Mouse (Mus musculus) ES-E14 (cell line): ENCODE data around the gene Canx. TPM values are rescaled to one million over a fixed set of nuclear protein-coding genes. Genes with fewer than 3 reads are reported as not detected.

ENCODE experiments used
- DNase-seq: peaks from one replicate; pipeline ENCODE4 v3.0.0-alpha.2; 2013; ENCODE audit warnings: low read depth, low spot score
- H3K27ac ChIP-seq: 2 replicates; pipeline ENCODE4 v1.5.1; 2012; ENCODE audit warnings: low read depth, mild to moderate bottlenecking, low read length, moderate library complexity, mixed read lengths; ENCODE audit not compliant: poor library complexity, insufficient read depth, severe bottlenecking
- H3K36me3 ChIP-seq: 2 replicates; pipeline ENCODE4 v1.6.1; 2012; ENCODE audit warnings: mild to moderate bottlenecking, low read length, moderate library complexity, mixed read lengths; ENCODE audit not compliant: control insufficient read depth, poor library complexity, insufficient read depth, severe bottlenecking
- H3K4me1 ChIP-seq, 2 experiments: fragments of 150-350 bp in 1 of 2; sonication (generic) in 1 of 2; 2 replicates each; pipeline ENCODE4 v1.6.1; 2012; ENCODE audit warnings: low read length in 2 of 2, mild to moderate bottlenecking in 1 of 2, mixed read lengths in 1 of 2; ENCODE audit not compliant: control insufficient read depth in 2 of 2, insufficient read depth in 2 of 2, poor library complexity in 1 of 2
- H3K4me3 ChIP-seq, 2 experiments: fragments of 150-350 bp in 1 of 2; sonication (generic) in 1 of 2; 2 replicates each; pipeline ENCODE4 v1.5.1; 2012; ENCODE audit warnings: low read length in 2 of 2, low read depth in 1 of 2, mild to moderate bottlenecking in 1 of 2, mixed read lengths in 1 of 2; ENCODE audit not compliant: insufficient read depth in 1 of 2, poor library complexity in 1 of 2, severe bottlenecking in 1 of 2
- H3K9ac ChIP-seq: 2 replicates; pipeline ENCODE4 v1.6.1; 2012; ENCODE audit warnings: low read depth, mild to moderate bottlenecking, low read length, mixed read lengths; ENCODE audit not compliant: poor library complexity, insufficient read depth, severe bottlenecking
- H3K9me3 ChIP-seq: fragments of 150-350 bp; sonication (generic); 2 replicates; pipeline ENCODE4 v1.6.1; 2012; ENCODE audit warnings: low read depth, mild to moderate bottlenecking, low read length; ENCODE audit not compliant: control insufficient read depth, insufficient read depth
- CHD2 ChIP-seq: IDR thresholded peaks from 2 replicates; pipeline ENCODE4 v1.6.1; 2014; ENCODE audit warnings: mild to moderate bottlenecking, low read depth, low read length, inconsistent platforms
- HCFC1 ChIP-seq: IDR thresholded peaks from 2 replicates; pipeline ENCODE4 v1.6.1; 2012; ENCODE audit warnings: low read length, inconsistent platforms, borderline replicate concordance; ENCODE audit not compliant: insufficient read depth
- MAFK ChIP-seq: IDR thresholded peaks from 2 replicates; pipeline ENCODE4 v1.6.1; 2014; ENCODE audit warnings: mild to moderate bottlenecking, low read depth, low read length, inconsistent platforms; ENCODE audit not compliant: insufficient read depth
- ZC3H11A ChIP-seq: IDR thresholded peaks from 2 replicates; pipeline ENCODE4 v1.6.1; 2012; ENCODE audit warnings: low read depth, mild to moderate bottlenecking, inconsistent platforms, low read length, borderline replicate concordance
- ZNF384 ChIP-seq: IDR thresholded peaks from 2 replicates; pipeline ENCODE4 v1.6.1; 2012; ENCODE audit warnings: low read depth, low read length, inconsistent platforms
- in situ Hi-C, 2 experiments: fragments of 600-800 bp; cut with MboI; formaldehyde crosslinking; loops; one replicate each; pipeline ENCODE4 v1.15.1; 2025; ENCODE audit warnings: low sequenced_read_pairs in 2 of 2, inconsistent platforms in 1 of 2; ENCODE audit not compliant: unreplicated experiment in 2 of 2
- total RNA-seq: library from RNA; depleted of rRNA; stranded (reverse); fragments of 300-350 nt; gene quantifications from 2 replicates; pipeline ENCODE4 v1.2.3, GENCODE M21; 2012

Gene Canx
- total RNA-seq, 1 experiment, result 970 TPM

GRCm38 (mm10) chr11:50269163-50269562 lies 56.3 kb downstream of the Canx start:
- no peak overlapping the region for H3K9ac ChIP-seq
- peaks cover 0 to 8% of the 10 kb centered on the region in 2 experiments; a peak in 2 of 4 replicates for H3K4me1 ChIP-seq
- no peak overlapping the region for H3K4me3 ChIP-seq
- in situ Hi-C loops, result no loop called here
- H3K36me3 ChIP-seq, result peaks cover 17% of the 10 kb centered on the region; the same call in 1 of the 2 replicates
- no peak for TF ChIP-seq CHD2
- no peak for TF ChIP-seq ZC3H11A
- TF ChIP-seq HCFC1, result no peak
- no peak for TF ChIP-seq ZNF384
- no peak for TF ChIP-seq MAFK
- no peak for DNase-seq
- H3K9me3 ChIP-seq, result no peaks in the 10 kb centered on the region
- no peak overlapping the region for H3K27ac ChIP-seq

DNA sequence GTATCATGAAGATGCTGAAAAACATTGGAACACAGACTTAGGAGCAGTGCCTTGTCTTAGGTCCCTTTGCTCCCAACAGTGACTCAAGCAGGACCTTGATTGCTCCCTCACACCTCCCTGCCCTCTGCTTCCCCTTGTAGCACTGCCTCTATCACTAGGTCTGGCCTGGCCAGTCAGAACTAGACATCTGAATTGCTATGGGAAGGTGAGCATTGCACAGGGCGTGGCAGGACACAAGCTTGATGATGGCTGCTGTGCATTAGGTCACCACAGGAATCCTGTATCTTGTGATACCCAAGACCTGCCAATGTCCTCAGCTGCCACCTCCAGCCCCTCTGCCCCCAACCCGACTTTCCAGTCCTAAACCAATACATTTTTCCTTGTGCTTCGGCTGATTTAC lies 58.5 kb downstream of the Canx start:
- in situ Hi-C loops, result no loop called here
- Histone ChIP-seq H3K9ac (no peak overlapping the region), H3K27ac (no peak overlapping the region), H3K36me3 (peaks cover 25% of the 10 kb centered on the region; the same call in 1 of the 2 replicates), H3K9me3 (no peaks in the 10 kb centered on the region), H3K4me1 (peaks cover 0 to 8% of the 10 kb centered on the region in 2 experiments; a peak in 2 of 4 replicates), H3K4me3 (no peak overlapping the region)
- no peak for DNase-seq
- TF ChIP-seq ZNF384 (no peak), MAFK (no peak), CHD2 (no peak), HCFC1 (no peak), ZC3H11A (no peak)

DNA sequence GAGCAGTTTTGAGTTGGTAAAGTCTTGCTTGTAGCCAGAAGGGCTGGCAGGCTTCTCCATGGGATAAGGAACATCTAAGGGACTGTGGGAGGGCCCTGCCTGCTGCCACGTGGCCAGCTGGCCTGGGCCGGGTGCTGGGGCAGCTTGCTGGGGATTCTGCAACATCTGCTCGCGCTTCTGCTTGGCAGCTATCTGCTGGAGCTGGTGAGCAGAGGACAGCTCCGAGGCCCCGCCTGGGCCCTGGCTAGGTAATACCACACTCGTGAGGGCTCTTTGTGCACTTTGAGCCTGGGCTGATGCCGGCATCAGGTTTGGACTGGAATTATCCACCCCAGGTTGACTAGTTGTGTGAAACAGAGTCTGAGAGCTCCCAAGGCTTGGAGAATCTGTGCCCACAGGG lies 59.5 kb downstream of the Canx start:
- Histone ChIP-seq H3K27ac (no peak overlapping the region), H3K4me1 (peaks cover 0 to 10% of the 10 kb centered on the region in 2 experiments; a peak in 2 of 4 replicates), H3K9ac (no peak overlapping the region), H3K4me3 (no peak overlapping the region), H3K9me3 (no peaks in the 10 kb centered on the region), H3K36me3 (peaks cover 27% of the 10 kb centered on the region; the same call in 1 of the 2 replicates)
- no peak for DNase-seq
- TF ChIP-seq ZC3H11A, result no peak
- TF ChIP-seq HCFC1, result no peak
- TF ChIP-seq CHD2, result no peak
- no peak for TF ChIP-seq ZNF384
- TF ChIP-seq MAFK, result no peak
- in situ Hi-C loops, result no loop called here

- DNase-seq, result no peak
- H3K4me3 ChIP-seq, result no peak overlapping the region
These were observed 62.3 kb downstream of the Canx start for GRCm38 (mm10) chr11:50263198-50263597.

GRCm38 (mm10) chr11:50262020-50262419 lies 63.5 kb downstream of the Canx start:
- no peak for DNase-seq
- in situ Hi-C loops, result no loop called here
- TF ChIP-seq HCFC1 (no peak), CHD2 (no peak), MAFK (no peak), ZC3H11A (no peak), ZNF384 (no peak)

More at GRCm38 (mm10) chr11:50263198-50263597, 62.3 kb downstream of the Canx start:
- no peak overlapping the region for H3K27ac ChIP-seq
- no peak overlapping the region for H3K9ac ChIP-seq
- no peak for TF ChIP-seq MAFK
- no peak for TF ChIP-seq ZC3H11A
- H3K36me3 ChIP-seq, result peaks cover 44% of the 10 kb centered on the region; the same call in 1 of the 2 replicates
- H3K9me3 ChIP-seq, result no peaks in the 10 kb centered on the region
- in situ Hi-C loops, result no loop called here
- H3K4me1 ChIP-seq, result peaks cover 4 to 16% of the 10 kb centered on the region in 2 experiments; a peak in 3 of 4 replicates

More at GRCm38 (mm10) chr11:50262020-50262419, 63.5 kb downstream of the Canx start:
- Histone ChIP-seq H3K9ac (no peak overlapping the region), H3K9me3 (no peaks in the 10 kb centered on the region), H3K4me3 (no peak overlapping the region), H3K4me1 (peaks cover 4 to 14% of the 10 kb centered on the region in 2 experiments; a peak in 3 of 4 replicates), H3K27ac (no peak overlapping the region; the same call in 1 of the 2 replicates), H3K36me3 (peaks cover 49% of the 10 kb centered on the region)
